Mouse (Mus musculus) midbrain, embryonic 14.5 days (tissue): ENCODE results near the gene Stim2. TPM values are rescaled to one million over a fixed set of nuclear protein-coding genes. Genes with fewer than 3 reads are reported as not detected.

ENCODE experiments used
- ATAC-seq: fragments of 200-750 bp; cut with Nextera tagmentation; 2 replicates; pipeline ENCODE4 v1.8.0; 2017; ENCODE audit warnings: moderate number of reproducible peaks, moderate library complexity; ENCODE audit not compliant: low FRiP score, low TSS enrichment
- DNase-seq: peaks from one replicate; pipeline ENCODE4 v3.0.0-alpha.2; 2015
- H3K27ac ChIP-seq: fragments of 300-500 bp; sonication (generic); replicated peaks from 2 replicates; pipeline ENCODE4 v1.5.1; 2014; ENCODE audit warnings: mild to moderate bottlenecking, low read depth, low read length, moderate library complexity
- H3K27me3 ChIP-seq: fragments of 300-500 bp; sonication (generic); 2 replicates; pipeline ENCODE4 v1.6.1; 2014; ENCODE audit warnings: low read length, control low read depth, mixed read lengths; ENCODE audit not compliant: control insufficient read depth, insufficient read depth
- H3K36me3 ChIP-seq: fragments of 300-500 bp; sonication (generic); 2 replicates; pipeline ENCODE4 v1.6.1; 2014; ENCODE audit warnings: low read length, control low read depth; ENCODE audit not compliant: control insufficient read depth, insufficient read depth
- H3K4me1 ChIP-seq: fragments of 300-500 bp; sonication (generic); 2 replicates; pipeline ENCODE4 v1.6.1; 2014; ENCODE audit warnings: mild to moderate bottlenecking, antibody characterized with exemption, low read length, control low read depth; ENCODE audit not compliant: control insufficient read depth, insufficient read depth
- H3K4me2 ChIP-seq: fragments of 300-500 bp; sonication (generic); 2 replicates; pipeline ENCODE4 v1.6.1; 2014; ENCODE audit warnings: mild to moderate bottlenecking, low read length, moderate library complexity
- H3K4me3 ChIP-seq: fragments of 300-500 bp; sonication (generic); replicated peaks from 2 replicates; pipeline ENCODE4 v1.5.1; 2014; ENCODE audit warnings: low read depth, low read length
- H3K9ac ChIP-seq: fragments of 300-500 bp; sonication (generic); replicated peaks from 2 replicates; pipeline ENCODE4 v1.6.1; 2014; ENCODE audit warnings: mild to moderate bottlenecking, low read length, moderate library complexity
- H3K9me3 ChIP-seq: fragments of 300-500 bp; sonication (generic); 2 replicates; pipeline ENCODE4 v1.6.1; 2016; ENCODE audit warnings: low read length, control low read depth, mixed read lengths; ENCODE audit not compliant: control insufficient read depth
- WGBS: fragments of 180-500 bp; shearing (Covaris S2); extraction: QIAGEN DNeasy Blood & Tissue Kit; methylation state at CpG from one replicate; pipeline ENCODE4 v1.1.7; 2014; 5-methylcytosine and 5-hydroxymethylcytosine counted together
- polyA plus RNA-seq: library from polyadenylated mRNA; unstranded; fragments of >200 nt; fragmentation: Nextera tagmentation; extraction: Ambion mirVana; gene quantifications from 2 replicates; pipeline ENCODE4 v1.2.1, GENCODE M21; 2014

Stim2 gene
- polyA plus RNA-seq, 1 experiment from 2014 or later = 35.1 TPM

- no peaks in the 10 kb centered on the region for H3K27me3 ChIP-seq
- no peak overlapping the region for H3K27ac ChIP-seq
- no peaks in the 10 kb centered on the region for H3K9me3 ChIP-seq
- WGBS = 91% methylated on average over 3 of the region's 3 CpGs
- DNase-seq (no peak), ATAC-seq (no peak)
- no peak overlapping the region for H3K4me3 ChIP-seq
- no peak overlapping the region for H3K9ac ChIP-seq
- H3K4me2 ChIP-seq = no peak overlapping the region
- H3K36me3 ChIP-seq = no peaks in the 10 kb centered on the region
- no peaks in the 10 kb centered on the region for H3K4me1 ChIP-seq
Measured at GRCm38 (mm10) chr5:54045523-54045922, 47.2 kb downstream of the Stim2 start.

- Histone ChIP-seq H3K27ac (no peak overlapping the region), H3K9me3 (no peaks in the 10 kb centered on the region), H3K27me3 (no peaks in the 10 kb centered on the region), H3K36me3 (no peaks in the 10 kb centered on the region), H3K4me1 (no peaks in the 10 kb centered on the region), H3K4me3 (no peak overlapping the region), H3K9ac (no peak overlapping the region), H3K4me2 (no peak overlapping the region)
- DNase-seq (no peak), ATAC-seq (no peak)
- WGBS = 48% methylated on average over 1 of the region's 1 CpGs
Measured at GRCm38 (mm10) chr5:54046432-54046831, 48.1 kb downstream of the Stim2 start.

- DNase-seq (no peak), ATAC-seq (no peak)
- H3K4me2 ChIP-seq = no peak overlapping the region
- H3K9me3 ChIP-seq = no peaks in the 10 kb centered on the region
- no peaks in the 10 kb centered on the region for H3K27me3 ChIP-seq
- no peak overlapping the region for H3K9ac ChIP-seq
- no peak overlapping the region for H3K4me3 ChIP-seq
- 56% methylated on average over 4 of the region's 4 CpGs for WGBS
- no peaks in the 10 kb centered on the region for H3K4me1 ChIP-seq
- no peak overlapping the region for H3K27ac ChIP-seq
- no peaks in the 10 kb centered on the region for H3K36me3 ChIP-seq
Measured at GRCm38 (mm10) chr5:54049145-54049733, 50.9 kb downstream of the Stim2 start.

GRCm38 (mm10) chr5:54049940-54050339 lies 51.6 kb downstream of the Stim2 start:
- ATAC-seq (no peak), DNase-seq (no peak)
- H3K9ac ChIP-seq = no peak overlapping the region
- 85% methylated on average over 5 of the region's 5 CpGs for WGBS
- H3K36me3 ChIP-seq = 0 out of 2 replicates have a peak, but pooled peaks cover 3% of the 10 kb centered on the region
- no peaks in the 10 kb centered on the region for H3K9me3 ChIP-seq
- no peaks in the 10 kb centered on the region for H3K27me3 ChIP-seq
- H3K4me1 ChIP-seq = no peaks in the 10 kb centered on the region
- H3K4me2 ChIP-seq = no peak overlapping the region
- no peak overlapping the region for H3K27ac ChIP-seq
- H3K4me3 ChIP-seq = no peak overlapping the region

- Histone ChIP-seq H3K4me1 (no peaks in the 10 kb centered on the region), H3K27me3 (no peaks in the 10 kb centered on the region), H3K9me3 (no peaks in the 10 kb centered on the region), H3K36me3 (0 out of 2 replicates have a peak, but pooled peaks cover 4% of the 10 kb centered on the region), H3K4me3 (no peak overlapping the region), H3K4me2 (no peak overlapping the region), H3K27ac (no peak overlapping the region), H3K9ac (no peak overlapping the region)
- WGBS = 89% methylated on average over 3 of the region's 3 CpGs
- ATAC-seq (no peak), DNase-seq (no peak)
Measured at GRCm38 (mm10) chr5:54051056-54051455, 52.8 kb downstream of the Stim2 start.

- no peaks in the 10 kb centered on the region for H3K9me3 ChIP-seq
- WGBS = 92% methylated on average over 6 of the region's 6 CpGs
- H3K4me2 ChIP-seq = no peak overlapping the region
- H3K4me3 ChIP-seq = no peak overlapping the region
- H3K27me3 ChIP-seq = no peaks in the 10 kb centered on the region
- no peak overlapping the region for H3K27ac ChIP-seq
- 0 out of 2 replicates have a peak, but pooled peaks cover 4% of the 10 kb centered on the region for H3K36me3 ChIP-seq
- no peak overlapping the region for H3K9ac ChIP-seq
- DNase-seq = no peak
- no peak for ATAC-seq
- no peaks in the 10 kb centered on the region for H3K4me1 ChIP-seq
Measured at GRCm38 (mm10) chr5:54052205-54052604, 53.9 kb downstream of the Stim2 start.

GRCm38 (mm10) chr5:54053673-54054366 lies 55.5 kb downstream of the Stim2 start:
- no peaks in the 10 kb centered on the region for H3K9me3 ChIP-seq
- no peak for ATAC-seq
- DNase-seq = no peak
- H3K27ac ChIP-seq = no peak overlapping the region
- H3K4me3 ChIP-seq = no peak overlapping the region
- H3K4me2 ChIP-seq = no peak overlapping the region
- H3K27me3 ChIP-seq = no peaks in the 10 kb centered on the region
- WGBS = 95% methylated on average over 7 of the region's 7 CpGs
- H3K9ac ChIP-seq = no peak overlapping the region
- 0 out of 2 replicates have a peak, but pooled peaks cover 4% of the 10 kb centered on the region for H3K36me3 ChIP-seq
- no peaks in the 10 kb centered on the region for H3K4me1 ChIP-seq

- 0 out of 2 replicates have a peak, but pooled peaks cover 4% of the 10 kb centered on the region for H3K36me3 ChIP-seq
- ATAC-seq (no peak), DNase-seq (no peak)
- no peaks in the 10 kb centered on the region for H3K9me3 ChIP-seq
- H3K4me3 ChIP-seq = no peak overlapping the region
- no peak overlapping the region for H3K9ac ChIP-seq
- no peaks in the 10 kb centered on the region for H3K4me1 ChIP-seq
- H3K27ac ChIP-seq = no peak overlapping the region
- no peak overlapping the region for H3K4me2 ChIP-seq
- no peaks in the 10 kb centered on the region for H3K27me3 ChIP-seq
- WGBS = 92% methylated on average over 6 of the region's 6 CpGs
Measured at GRCm38 (mm10) chr5:54056266-54056665, 58.0 kb downstream of the Stim2 start.

- Histone ChIP-seq H3K36me3 (0 out of 2 replicates have a peak, but pooled peaks cover under 1% of the 10 kb centered on the region), H3K9me3 (no peaks in the 10 kb centered on the region), H3K27me3 (no peaks in the 10 kb centered on the region), H3K4me1 (no peaks in the 10 kb centered on the region), H3K9ac (no peak overlapping the region), H3K4me3 (no peak overlapping the region), H3K27ac (no peak overlapping the region), H3K4me2 (no peak overlapping the region)
- WGBS = 95% methylated on average over 6 of the region's 6 CpGs
- ATAC-seq (no peak), DNase-seq (no peak)
Measured at GRCm38 (mm10) chr5:54059998-54060397, 61.7 kb downstream of the Stim2 start.
